Mouse (Mus musculus) stomach, embryonic 15.5 days (tissue): Measurements from ENCODE around the gene Pitpnb. TPM values are rescaled to one million over a fixed set of nuclear protein-coding genes. Genes with fewer than 3 reads are reported as not detected.
A peak's percentile ranks its signal among the peaks of the same experiment; 100 is the strongest.

Experiments used
- ATAC-seq: fragments of 200-750 bp; cut with Nextera tagmentation; 2 replicates; pipeline ENCODE4 v1.8.0; 2017; ENCODE audit warnings: low read depth, moderate number of reproducible peaks, moderate TSS enrichment; ENCODE audit not compliant: insufficient read depth, low FRiP score
- H3K27ac ChIP-seq: fragments of 300-500 bp; sonication (generic); 2 replicates; pipeline ENCODE4 v1.5.1; 2015; ENCODE audit warnings: mild to moderate bottlenecking, inconsistent platforms
- H3K27me3 ChIP-seq: fragments of 300-500 bp; sonication (generic); replicated peaks from 2 replicates; pipeline ENCODE4 v1.6.1; 2015; ENCODE audit warnings: inconsistent platforms
- H3K36me3 ChIP-seq: fragments of 300-500 bp; sonication (generic); 2 replicates; pipeline ENCODE4 v1.6.1; 2015; ENCODE audit warnings: inconsistent platforms
- H3K4me1 ChIP-seq: fragments of 300-500 bp; sonication (generic); 2 replicates; pipeline ENCODE4 v1.6.1; 2015; ENCODE audit warnings: inconsistent platforms
- H3K4me2 ChIP-seq: fragments of 300-500 bp; sonication (generic); 2 replicates; pipeline ENCODE4 v1.6.1; 2015; ENCODE audit warnings: mild to moderate bottlenecking, inconsistent platforms
- H3K4me3 ChIP-seq: fragments of 300-500 bp; sonication (generic); replicated peaks from 2 replicates; pipeline ENCODE4 v1.5.1; 2015; ENCODE audit warnings: inconsistent platforms
- H3K9ac ChIP-seq: fragments of 300-500 bp; sonication (generic); 2 replicates; pipeline ENCODE4 v1.6.1; 2015; ENCODE audit warnings: inconsistent platforms
- H3K9me3 ChIP-seq: fragments of 300-500 bp; sonication (generic); 2 replicates; pipeline ENCODE4 v1.6.1; 2016; ENCODE audit warnings: inconsistent platforms
- WGBS: fragments of 180-500 bp; shearing (Covaris S2); methylation state at CpG from one replicate; pipeline ENCODE4 v1.1.7; 2015; 5-methylcytosine and 5-hydroxymethylcytosine counted together
- polyA plus RNA-seq: library from polyadenylated mRNA; unstranded; fragments of >200 nt; fragmentation: Nextera tagmentation; extraction: Ambion mirVana; gene quantifications from 2 replicates; pipeline ENCODE4 v1.2.1, GENCODE M21; 2015

Pitpnb gene
- polyA plus RNA-seq, 1 experiment from 2014 or later, result 96.4 TPM

GRCm38 (mm10) chr5:111401879-111402650 lies 71.5 kb downstream of the Pitpnb start:
- no peaks in the 10 kb centered on the region for H3K27me3 ChIP-seq
- H3K36me3 ChIP-seq, result no peaks in the 10 kb centered on the region
- H3K4me3 ChIP-seq, result no peak overlapping the region
- ATAC-seq, result no peak
- no peak overlapping the region for H3K27ac ChIP-seq
- H3K4me1 ChIP-seq, result peaks cover 14% of the 10 kb centered on the region
- no peak overlapping the region for H3K9ac ChIP-seq
- no peak overlapping the region for H3K4me2 ChIP-seq
- H3K9me3 ChIP-seq, result no peaks in the 10 kb centered on the region
- WGBS, result 55% methylated on average over 19 of the region's 19 CpGs

GRCm38 (mm10) chr5:111402651-111402996 lies 72.1 kb downstream of the Pitpnb start:
- no peak overlapping the region for H3K9ac ChIP-seq
- no peak overlapping the region for H3K4me3 ChIP-seq
- peaks cover 14% of the 10 kb centered on the region for H3K4me1 ChIP-seq
- ATAC-seq, result no peak
- H3K9me3 ChIP-seq, result no peaks in the 10 kb centered on the region
- 75% methylated on average over 6 of the region's 6 CpGs for WGBS
- no peaks in the 10 kb centered on the region for H3K27me3 ChIP-seq
- H3K27ac ChIP-seq, result no peak overlapping the region; the same call in 1 of the 2 replicates
- no peaks in the 10 kb centered on the region for H3K36me3 ChIP-seq
- H3K4me2 ChIP-seq, result no peak overlapping the region

GRCm38 (mm10) chr5:111404721-111405120 lies 74.2 kb downstream of the Pitpnb start:
- WGBS, result 76% methylated on average over 6 of the region's 6 CpGs
- Histone ChIP-seq H3K4me2 (no peak overlapping the region), H3K4me3 (no peak overlapping the region), H3K27me3 (no peaks in the 10 kb centered on the region), H3K27ac (no peak overlapping the region), H3K9me3 (no peaks in the 10 kb centered on the region), H3K4me1 (peaks cover 13% of the 10 kb centered on the region), H3K9ac (no peak overlapping the region), H3K36me3 (no peaks in the 10 kb centered on the region)
- ATAC-seq, result no peak

- Histone ChIP-seq H3K9ac (no peak overlapping the region), H3K27me3 (0 out of 2 replicates have a peak, but pooled peaks cover 3% of the 10 kb centered on the region), H3K36me3 (no peaks in the 10 kb centered on the region), H3K4me3 (no peak overlapping the region), H3K4me2 (peak overlapping the region; percentile 34; the same call in 1 of the 2 replicates), H3K9me3 (no peaks in the 10 kb centered on the region), H3K4me1 (peaks cover 8% of the 10 kb centered on the region), H3K27ac (peak overlapping the region; percentile 65)
- peak; percentile 80 for ATAC-seq
- WGBS, result 12% methylated on average over 14 of the region's 14 CpGs
Observed at GRCm38 (mm10) chr5:111408470-111409105, 78.0 kb downstream of the Pitpnb start.

- Histone ChIP-seq H3K4me1 (peaks cover 8% of the 10 kb centered on the region), H3K4me2 (no peak overlapping the region), H3K9ac (no peak overlapping the region), H3K9me3 (no peaks in the 10 kb centered on the region), H3K36me3 (no peaks in the 10 kb centered on the region), H3K27me3 (0 out of 2 replicates have a peak, but pooled peaks cover 3% of the 10 kb centered on the region), H3K27ac (peak overlapping the region; percentile 65; the same call in 1 of the 2 replicates), H3K4me3 (no peak overlapping the region)
- ATAC-seq, result no peak; the same call in 1 of the 2 replicates
- 4% methylated on average over 1 of the region's 1 CpGs for WGBS
Observed at GRCm38 (mm10) chr5:111409412-111410044, 79.0 kb downstream of the Pitpnb start.

GRCm38 (mm10) chr5:111410665-111411064 lies 80.1 kb downstream of the Pitpnb start:
- 0 out of 2 replicates have a peak, but pooled peaks cover 3% of the 10 kb centered on the region for H3K27me3 ChIP-seq
- no peak overlapping the region for H3K4me2 ChIP-seq
- H3K9ac ChIP-seq, result no peak overlapping the region
- no peak for ATAC-seq
- H3K9me3 ChIP-seq, result no peaks in the 10 kb centered on the region
- H3K27ac ChIP-seq, result no peak overlapping the region
- no peak overlapping the region for H3K4me3 ChIP-seq
- peaks cover 8% of the 10 kb centered on the region for H3K4me1 ChIP-seq
- WGBS, result 75% methylated on average over 3 of the region's 3 CpGs
- H3K36me3 ChIP-seq, result no peaks in the 10 kb centered on the region

GRCm38 (mm10) chr5:111414192-111414591 lies 83.6 kb downstream of the Pitpnb start:
- peaks cover 13% of the 10 kb centered on the region; the same call in 1 of the 2 replicates for H3K27me3 ChIP-seq
- H3K4me1 ChIP-seq, result peaks cover 16% of the 10 kb centered on the region
- 0 out of 2 replicates have a peak overlapping the region, but pooled peaks have one; percentile 11 for H3K4me2 ChIP-seq
- peak; percentile 29; the same call in 1 of the 2 replicates for ATAC-seq
- no peaks in the 10 kb centered on the region for H3K36me3 ChIP-seq
- no peak overlapping the region for H3K4me3 ChIP-seq
- WGBS, result 0% methylated on average over 5 of the region's 5 CpGs
- H3K9ac ChIP-seq, result no peak overlapping the region
- H3K9me3 ChIP-seq, result no peaks in the 10 kb centered on the region
- no peak overlapping the region for H3K27ac ChIP-seq

- Histone ChIP-seq H3K9ac (no peak overlapping the region), H3K36me3 (no peaks in the 10 kb centered on the region), H3K4me3 (no peak overlapping the region), H3K27me3 (peaks cover 19% of the 10 kb centered on the region), H3K4me1 (peaks cover 22% of the 10 kb centered on the region), H3K9me3 (no peaks in the 10 kb centered on the region), H3K27ac (no peak overlapping the region), H3K4me2 (no peak overlapping the region)
- ATAC-seq, result no peak
- 66% methylated on average over 4 of the region's 4 CpGs for WGBS
Observed at GRCm38 (mm10) chr5:111414770-111415249, 84.2 kb downstream of the Pitpnb start.

- Histone ChIP-seq H3K27me3 (peaks cover 27% of the 10 kb centered on the region), H3K9ac (no peak overlapping the region), H3K4me1 (peaks cover 29% of the 10 kb centered on the region), H3K4me2 (peak overlapping the region; percentile 94), H3K9me3 (no peaks in the 10 kb centered on the region), H3K4me3 (peak overlapping the region; percentile 72), H3K27ac (no peak overlapping the region), H3K36me3 (no peaks in the 10 kb centered on the region)
- no peak for ATAC-seq
- WGBS, result 3% methylated on average over 14 of the region's 14 CpGs
Observed at GRCm38 (mm10) chr5:111415575-111415974, 85.0 kb downstream of the Pitpnb start.

GRCm38 (mm10) chr5:111416048-111416447 lies 85.5 kb downstream of the Pitpnb start:
- no peaks in the 10 kb centered on the region for H3K36me3 ChIP-seq
- WGBS, result 2% methylated on average over 13 of the region's 13 CpGs
- peak overlapping the region; percentile 94 for H3K4me2 ChIP-seq
- H3K27ac ChIP-seq, result no peak overlapping the region; the same call in 1 of the 2 replicates
- H3K9me3 ChIP-seq, result no peaks in the 10 kb centered on the region
- 0 out of 2 replicates have a peak overlapping the region, but pooled peaks have one; percentile 56 for H3K9ac ChIP-seq
- H3K4me1 ChIP-seq, result peaks cover 34% of the 10 kb centered on the region
- H3K4me3 ChIP-seq, result peak overlapping the region; percentile 72
- peaks cover 32% of the 10 kb centered on the region for H3K27me3 ChIP-seq
- no peak for ATAC-seq

- no peaks in the 10 kb centered on the region for H3K9me3 ChIP-seq
- peak; percentile 87 for ATAC-seq
- peak within 1 kb of the TSS; percentile 72 for H3K4me3 ChIP-seq
- under 1% methylated on average over 88 of the region's 88 CpGs for WGBS
- peak within 1 kb of the TSS; percentile 81 for H3K27ac ChIP-seq
- peaks cover 37% of the 10 kb centered on the region for H3K27me3 ChIP-seq
- peak within 1 kb of the TSS; percentile 75 for H3K9ac ChIP-seq
- peaks cover 40% of the 10 kb centered on the region for H3K4me1 ChIP-seq
- H3K4me2 ChIP-seq, result peak within 1 kb of the TSS; percentile 94
- 0 out of 2 replicates have a peak, but pooled peaks cover 3% of the 10 kb centered on the region for H3K36me3 ChIP-seq
Observed at GRCm38 (mm10) chr5:111416591-111417374, 86.2 kb downstream of the Pitpnb start, which contains the start of gene Mn1. Gene Mn1 (plus strand): TSS chr5:111417362.
